Mouse (Mus musculus) retina, embryonic 14.5 days (tissue): ENCODE measurements at regions not wholly inside any gene's neighbourhood (a gene's known extent, or its start where the extent isn't known, plus 50 kb on each side); places are given as distances from the start of the nearest gene placed in this dataset.

Experiments used
- DNase-seq: peaks from one replicate; pipeline ENCODE4 v3.0.0-alpha.2; 2015; ENCODE audit warnings: low spot score

DNA sequence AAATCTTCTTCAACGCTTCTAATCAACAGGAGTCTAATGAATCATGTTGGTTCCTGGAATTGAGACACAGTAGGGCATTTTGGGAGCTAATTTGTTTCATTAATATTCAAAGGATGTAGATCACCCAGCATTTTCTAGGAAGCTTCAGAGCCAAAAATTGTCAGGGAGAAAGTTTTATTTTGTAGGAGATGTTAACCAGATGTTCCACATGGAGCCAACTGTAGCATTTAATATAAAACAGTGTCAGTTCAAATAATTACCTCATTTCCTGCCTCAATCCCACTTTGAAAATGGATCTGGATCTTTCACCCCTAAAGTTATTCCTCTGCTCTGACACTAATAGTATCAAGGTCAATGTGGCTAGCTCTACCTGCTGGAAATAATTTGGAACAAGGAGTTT, 389.6 kb upstream of the Lmcd1 start:
- DNase-seq: no peak

DNA sequence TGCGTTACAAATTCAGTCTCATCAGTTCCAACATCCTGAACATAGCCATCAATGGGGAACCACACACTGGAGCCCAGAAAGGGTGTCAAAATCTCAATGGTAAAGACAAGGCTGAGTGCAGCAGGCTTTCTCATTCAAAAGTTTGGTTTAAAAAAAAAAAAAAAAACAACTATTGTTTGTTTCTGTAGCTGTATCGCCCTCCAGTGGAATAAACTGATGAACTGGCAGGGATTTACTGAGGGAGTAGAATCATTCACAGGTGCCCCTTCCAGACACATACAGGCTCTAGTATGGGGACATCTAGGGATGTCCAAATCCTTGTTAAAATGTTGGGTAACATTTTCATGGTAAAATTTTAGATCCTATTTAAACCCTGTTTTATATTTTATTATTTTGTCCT, 361.6 kb upstream of the Lmcd1 start:
- DNase-seq: peak; percentile 44

DNA sequence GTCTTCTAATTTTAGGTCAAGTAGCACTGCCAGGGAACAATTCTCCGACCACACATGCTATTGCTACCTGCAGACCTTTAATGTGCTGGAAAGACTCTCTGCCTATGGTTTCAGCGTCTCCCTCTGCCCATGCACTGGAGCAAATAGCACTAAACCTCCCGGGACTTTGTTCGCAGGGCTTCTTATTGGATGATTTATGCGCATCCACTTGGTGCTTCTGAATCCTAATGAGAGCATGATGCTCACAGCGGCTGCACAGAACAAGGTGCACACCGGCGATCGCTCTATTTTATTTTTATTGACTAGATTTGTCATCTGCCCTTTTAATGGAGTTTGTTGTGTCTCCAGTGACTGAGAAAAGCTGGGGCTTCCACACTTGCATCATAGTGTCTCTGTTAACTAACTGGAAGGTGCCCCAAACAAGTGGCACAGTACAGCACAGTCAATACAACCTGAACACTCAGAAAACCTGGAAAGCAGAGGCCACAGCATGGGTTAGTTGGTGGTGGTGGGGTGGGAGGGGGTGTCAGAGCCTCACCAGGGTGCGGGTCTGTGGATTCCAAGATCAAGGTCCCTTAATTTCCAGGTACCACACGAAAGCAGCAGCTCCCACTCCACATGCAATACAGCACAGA, 359.7 kb upstream of the Lmcd1 start:
- DNase-seq: no peak

- no peak for DNase-seq
Observed at GRCm38 (mm10) chr6:111917248-111917721, 356.3 kb upstream of the Lmcd1 start.

DNA sequence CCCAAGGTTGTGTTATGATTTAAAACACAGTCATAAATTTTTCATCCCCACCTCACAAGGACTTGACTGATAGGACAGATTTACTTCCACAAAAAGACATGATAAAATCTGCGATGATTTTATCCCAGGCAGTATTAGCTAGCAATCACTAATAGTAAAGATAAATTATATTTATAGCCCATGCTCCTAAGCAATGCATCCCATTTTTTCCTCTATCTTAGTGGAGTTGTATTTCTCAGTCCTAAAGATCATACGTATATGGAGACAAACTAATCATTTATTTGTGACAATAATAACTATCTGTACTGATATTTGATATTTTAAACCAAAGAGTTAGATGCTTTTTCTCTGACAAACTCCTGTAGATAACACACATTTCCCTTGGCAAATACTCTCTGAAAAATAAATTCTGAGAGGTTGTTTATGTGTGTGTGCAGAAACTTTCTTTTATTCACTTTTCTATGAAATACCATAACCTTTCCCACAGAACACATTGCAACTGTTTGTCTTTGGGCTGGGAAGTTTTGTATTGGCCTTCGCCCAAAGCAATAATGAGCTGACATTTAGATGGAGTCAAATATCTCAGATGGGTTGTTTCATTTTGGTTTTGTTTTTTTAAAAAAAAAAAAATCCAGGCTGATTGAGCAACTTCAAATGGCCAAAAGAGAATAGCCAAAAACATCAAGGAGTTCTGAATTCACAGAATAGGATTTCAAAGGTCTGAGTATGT, 355.5 kb upstream of the Lmcd1 start:
- DNase-seq: no peak

DNA sequence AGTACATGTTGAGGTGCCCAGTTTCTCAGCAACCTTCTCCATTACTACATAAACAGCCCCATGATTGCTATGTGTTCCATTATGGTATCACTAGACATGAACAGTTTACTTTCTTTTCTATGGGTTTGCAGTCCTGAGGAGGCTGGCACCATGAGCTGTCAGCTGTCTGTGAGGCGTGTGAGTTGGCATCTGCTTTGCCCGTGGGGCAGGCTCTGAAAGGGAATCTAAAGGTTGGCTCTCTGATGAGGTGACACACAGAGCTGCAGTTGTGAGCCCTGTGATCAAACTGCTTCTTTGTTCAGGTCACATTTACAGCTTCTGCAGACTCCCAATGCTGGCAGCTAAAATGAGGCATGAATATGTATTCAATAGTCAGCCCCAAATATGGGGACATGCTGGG, 341.0 kb upstream of the Lmcd1 start:
- DNase-seq: no peak

- peak; percentile 64 for DNase-seq
Observed at GRCm38 (mm10) chr6:111954401-111954800, 319.2 kb upstream of the Lmcd1 start.

GRCm38 (mm10) chr6:111965766-111966165, 307.8 kb upstream of the Lmcd1 start:
- no peak for DNase-seq

DNA sequence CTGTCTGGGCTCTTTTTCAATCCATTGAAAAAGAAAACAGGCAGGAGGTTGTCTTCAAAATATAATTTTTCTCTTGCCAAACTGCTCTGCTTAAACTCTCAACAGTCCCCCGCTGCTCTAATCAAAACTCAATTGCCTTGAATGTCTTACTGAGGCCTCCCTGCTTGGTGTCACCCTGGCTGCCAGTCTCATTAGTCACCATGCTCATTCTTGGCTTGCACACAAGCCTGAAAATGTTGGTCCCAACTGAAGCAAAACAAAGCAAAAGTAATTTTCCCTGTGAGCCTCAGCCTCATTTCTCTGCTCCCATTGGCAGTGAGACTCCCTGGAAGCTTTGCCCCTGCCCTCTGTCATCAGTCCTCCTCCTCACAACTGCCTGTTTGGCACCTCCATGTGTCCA, 288.1 kb upstream of the Lmcd1 start:
- no peak for DNase-seq

- DNase-seq: no peak
Observed at GRCm38 (mm10) chr6:111995823-111996222, 277.7 kb upstream of the Lmcd1 start.

DNA sequence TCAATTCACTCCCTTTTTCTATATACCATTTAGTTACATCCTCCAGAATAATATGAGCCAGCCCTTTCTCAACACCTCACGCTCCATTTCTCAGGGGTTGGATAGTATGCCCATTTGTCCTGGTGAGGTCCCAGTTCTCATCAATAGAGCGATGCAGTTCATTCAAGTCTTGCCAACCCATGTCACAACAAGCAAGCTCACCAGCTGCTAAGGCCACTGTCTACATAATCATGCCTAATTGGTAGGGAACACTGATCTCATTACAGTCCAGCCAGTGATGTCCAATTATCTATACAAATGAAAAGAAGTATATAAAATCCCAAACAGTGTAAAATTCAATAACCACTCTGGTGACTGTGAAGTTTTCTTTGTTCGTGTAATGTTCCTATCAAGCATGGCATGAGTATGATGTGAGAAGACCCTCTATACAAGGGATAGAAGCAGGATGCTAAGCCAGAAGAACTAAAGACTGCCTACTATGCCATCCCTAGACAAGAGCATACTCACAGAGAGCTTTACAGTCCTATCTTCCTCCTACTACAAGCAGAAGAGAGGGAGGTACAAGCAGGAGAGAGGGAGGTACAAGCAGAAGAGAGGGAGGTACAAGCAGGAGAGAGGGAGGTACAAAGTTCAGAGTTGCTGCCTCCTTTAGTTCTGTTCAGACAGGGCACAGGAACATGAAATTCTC, 269.6 kb upstream of the Lmcd1 start:
- DNase-seq: peak; percentile 8

- no peak for DNase-seq
Observed at GRCm38 (mm10) chr6:112026261-112027205, 247.0 kb upstream of the Lmcd1 start.

- no peak for DNase-seq
Observed at GRCm38 (mm10) chr6:112050548-112051184, 222.9 kb upstream of the Lmcd1 start.

DNA sequence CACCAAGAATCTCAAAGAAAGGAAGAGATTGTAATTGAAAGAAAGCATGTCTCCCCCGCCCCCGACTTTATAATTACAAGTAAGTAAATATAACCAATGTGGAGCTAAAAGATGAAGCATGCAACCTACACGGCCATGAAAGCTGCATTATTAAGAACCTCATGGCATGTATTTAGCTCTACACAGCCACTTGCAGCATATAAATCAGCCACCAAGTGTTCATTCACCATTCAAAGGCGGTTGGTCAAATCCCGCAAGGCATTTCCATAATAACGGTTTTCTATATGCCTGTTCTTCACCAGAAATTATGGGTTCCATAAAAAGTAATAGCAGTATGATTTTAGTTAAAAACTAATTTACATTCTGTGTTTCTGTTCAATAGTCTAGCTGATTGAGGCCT, 221.4 kb upstream of the Lmcd1 start:
- no peak for DNase-seq

DNA sequence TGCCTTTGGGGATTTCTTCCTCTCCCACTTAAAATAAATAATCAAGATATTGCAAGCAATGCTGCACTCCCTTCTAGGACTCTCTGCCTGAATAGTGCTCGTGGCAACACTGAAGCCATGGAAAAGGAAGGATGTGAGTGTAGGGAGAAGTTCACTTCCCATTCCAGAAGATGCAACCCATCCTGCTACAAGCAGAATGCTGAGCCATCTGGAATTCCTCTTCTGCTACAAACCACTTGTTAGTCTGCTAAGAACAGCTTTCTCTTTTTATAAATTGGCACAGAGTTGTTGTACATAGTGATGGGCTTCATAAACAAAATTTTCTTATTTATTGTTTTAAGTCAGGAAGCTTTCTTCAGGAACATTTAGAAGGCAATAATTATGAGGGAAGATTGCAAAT, 215.7 kb upstream of the Lmcd1 start:
- no peak for DNase-seq

DNA sequence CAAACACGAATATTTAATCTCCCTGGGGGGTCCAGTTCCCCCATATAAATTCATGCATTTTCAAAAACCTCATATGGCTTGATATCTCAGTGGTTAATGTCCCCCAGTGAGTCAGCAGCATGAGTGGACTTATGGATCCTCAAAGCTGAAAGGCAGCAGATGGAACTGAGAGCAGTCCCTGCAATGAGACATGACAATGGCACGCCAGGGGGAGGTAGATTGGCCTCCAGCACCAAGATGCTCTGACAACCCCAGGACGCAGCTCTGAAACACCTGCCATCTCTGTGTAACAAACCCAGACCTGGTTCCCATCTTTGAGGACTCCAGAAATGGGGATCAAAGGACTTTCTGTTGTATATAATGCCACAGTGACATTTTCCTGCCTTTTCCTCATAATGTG, 210.6 kb upstream of the Lmcd1 start:
- no peak for DNase-seq

- DNase-seq: no peak
Observed at GRCm38 (mm10) chr6:112090597-112090996, 183.0 kb upstream of the Lmcd1 start.

DNA sequence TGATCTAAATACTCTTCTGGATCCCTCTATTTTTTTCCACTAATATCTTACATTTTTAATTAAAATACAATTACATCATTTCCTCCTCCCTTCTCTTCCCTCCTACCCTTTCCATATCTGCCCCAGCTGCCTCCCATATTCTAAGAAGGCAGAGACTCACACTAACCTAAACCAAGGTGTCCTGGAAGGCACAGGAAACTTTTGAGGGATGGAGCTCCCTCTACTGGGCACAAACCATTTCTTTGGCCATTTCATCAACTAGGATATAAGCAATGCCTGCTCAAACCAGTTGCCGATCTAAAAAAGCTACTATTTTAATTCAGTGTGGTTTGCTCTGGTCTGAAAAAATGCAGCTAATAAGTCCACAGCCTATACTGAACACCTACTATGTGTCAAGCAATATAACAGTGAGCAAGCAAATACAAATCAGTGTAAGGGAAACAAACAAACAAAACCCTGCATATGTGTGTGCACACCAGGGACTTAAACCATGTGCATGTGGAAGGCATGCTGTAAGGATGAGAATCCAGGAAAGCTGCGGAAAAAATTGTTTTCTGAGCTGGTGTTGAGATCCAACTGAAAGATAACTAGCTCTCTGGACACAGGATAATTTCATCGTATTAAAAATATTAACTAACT, 182.3 kb upstream of the Lmcd1 start:
- peak; percentile 86 for DNase-seq

DNA sequence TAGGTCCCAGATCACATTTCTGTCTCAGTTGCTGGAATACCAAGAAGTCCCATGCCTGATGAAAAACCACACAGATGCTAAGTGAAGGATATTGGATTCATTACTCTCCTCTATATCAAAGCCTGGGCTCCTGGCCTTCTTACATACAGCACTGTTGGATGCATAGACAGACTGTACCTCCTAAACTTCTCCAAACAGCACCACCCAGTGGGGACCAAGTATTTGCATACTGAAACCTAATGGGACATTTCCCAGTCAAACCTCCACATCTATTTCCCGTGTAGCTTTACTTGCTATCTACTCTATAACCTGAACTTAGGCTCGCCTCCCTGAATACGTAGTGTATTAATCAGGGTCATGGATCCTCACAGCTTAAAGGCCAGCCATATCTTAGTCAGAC, 180.3 kb upstream of the Lmcd1 start:
- peak; percentile 39 for DNase-seq

DNA sequence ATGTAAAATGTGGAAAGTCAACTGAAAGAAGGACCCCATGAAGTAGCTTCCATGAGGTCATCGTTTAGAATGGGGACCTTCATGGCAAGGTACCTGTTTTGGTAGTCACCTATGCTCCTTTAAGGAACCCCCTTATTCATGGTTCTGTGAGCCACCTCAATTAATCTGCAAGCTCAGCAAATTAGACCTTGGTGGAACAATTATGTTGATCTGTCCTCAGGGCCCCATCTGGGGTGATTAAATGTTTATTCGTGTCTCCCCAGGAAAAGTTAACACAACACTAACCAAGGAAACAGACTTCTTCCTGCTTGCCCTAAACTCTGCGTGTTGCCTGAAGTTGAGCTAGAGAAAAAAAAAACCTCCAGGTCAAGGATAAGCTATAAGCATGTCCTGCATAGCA, 175.9 kb upstream of the Lmcd1 start:
- DNase-seq: no peak

GRCm38 (mm10) chr6:112108651-112109050, 164.9 kb upstream of the Lmcd1 start:
- no peak for DNase-seq
